Mouse (Mus musculus): ENCODE results near the gene Rap2b. TPM values are rescaled to one million over a fixed set of nuclear protein-coding genes. Genes with fewer than 3 reads are reported as not detected.

Gene Rap2b
- total RNA-seq (2023), result 10 to 100 TPM; 13.3 to 16.9 TPM

GRCm38 (mm10) chr3:61361338-61361737 is at the start of gene Rap2b:
TSS of gene Rap2b (plus strand) at chr3:61361638.

GRCm38 (mm10) chr3:61365779-61366373 is 4.4 kb downstream of the Rap2b start, which contains the start of gene B430305J03Rik:
TSS of gene B430305J03Rik (minus strand) at chr3:61365951.

Other genes starting within 250 kb of the Rap2b start
- gene B430305J03Rik, start 4.3 kb downstream of the Rap2b start, total RNA-seq (2023), result under 1 TPM; 0.40 to 0.42 TPM